Mouse (Mus musculus) gastrocnemius, postnatal 25 days (tissue): ENCODE results near the gene Abhd13. TPM values are rescaled to one million over a fixed set of nuclear protein-coding genes. Genes with fewer than 3 reads are reported as not detected.

Experiments used
- DNase-seq: peaks from one replicate; pipeline ENCODE4 v3.0.0; 2022
- long read RNA-seq, 2 experiments: library from polyadenylated mRNA; stranded (forward); transcript quantifications; one replicate each; pipeline ENCODE4 v2.0.0; 2021
- total RNA-seq, 2 experiments: library from RNA; stranded (reverse); gene quantifications; 1 replicate in 1 of 2; 2 replicates in 1 of 2; pipeline ENCODE4 v1.2.3; 2021

Abhd13 gene
- 1 to 10 TPM; 7.9 to 8.1 TPM for total RNA-seq
- long read RNA-seq, experiment 1, full-length matches to known transcripts: 6 of 6 reads
- long read RNA-seq, experiment 1, partial matches to known transcripts: 0 of 6 reads
- long read RNA-seq, experiment 1, other reads (novel, unspliced or antisense): 0 of 6 reads
- long read RNA-seq, experiment 2, full-length matches to known transcripts: 10 of 11 reads
- long read RNA-seq, experiment 2, partial matches to known transcripts: 0 of 11 reads
- long read RNA-seq, experiment 2, other reads (novel, unspliced or antisense): 1 of 11 reads

DNA sequence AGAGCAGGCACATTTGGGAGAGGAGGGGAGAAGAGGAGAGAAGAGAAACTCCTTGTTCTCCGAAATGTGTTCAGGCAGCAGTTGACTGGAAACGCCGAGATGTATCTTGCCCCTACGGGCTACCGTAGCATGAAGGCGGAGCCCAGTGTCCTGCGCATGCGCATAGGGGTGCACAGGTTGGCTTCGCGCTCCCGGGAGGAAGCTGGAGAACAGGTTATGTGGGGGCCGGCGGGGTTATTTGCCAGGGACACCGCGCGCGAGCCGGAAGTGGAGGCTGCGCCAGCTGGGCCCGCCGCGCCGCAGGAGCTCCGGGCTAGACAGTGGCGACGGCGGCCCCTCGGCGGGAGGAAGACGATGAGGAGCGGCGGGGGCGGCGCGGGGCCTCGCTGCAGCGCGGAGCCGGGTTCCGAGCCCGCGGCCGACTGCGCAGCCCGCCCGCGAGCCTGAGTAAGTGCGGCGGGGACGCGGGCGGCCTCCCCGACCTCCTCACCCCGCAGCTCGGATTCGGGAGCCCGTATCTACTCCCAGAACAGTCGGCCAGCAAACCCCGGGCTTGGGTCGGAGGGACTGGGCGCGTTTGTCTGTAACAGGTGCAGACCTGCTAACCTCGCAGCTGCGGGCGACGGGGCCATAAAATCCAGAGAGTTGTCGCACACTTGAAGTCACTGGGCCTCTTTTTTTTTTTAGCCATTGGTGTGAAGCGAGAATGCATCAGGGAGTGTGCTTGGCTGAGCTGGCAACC is at the start of gene Abhd13, which contains the start of gene Lig4:
Gene Abhd13, plus strand, starts transcription at position 135 of the 742 bp plus-strand sequence.
Gene Lig4, minus strand, starts transcription at position 114 of the 742 bp plus-strand sequence.
- peak; percentile 96 for DNase-seq

DNA sequence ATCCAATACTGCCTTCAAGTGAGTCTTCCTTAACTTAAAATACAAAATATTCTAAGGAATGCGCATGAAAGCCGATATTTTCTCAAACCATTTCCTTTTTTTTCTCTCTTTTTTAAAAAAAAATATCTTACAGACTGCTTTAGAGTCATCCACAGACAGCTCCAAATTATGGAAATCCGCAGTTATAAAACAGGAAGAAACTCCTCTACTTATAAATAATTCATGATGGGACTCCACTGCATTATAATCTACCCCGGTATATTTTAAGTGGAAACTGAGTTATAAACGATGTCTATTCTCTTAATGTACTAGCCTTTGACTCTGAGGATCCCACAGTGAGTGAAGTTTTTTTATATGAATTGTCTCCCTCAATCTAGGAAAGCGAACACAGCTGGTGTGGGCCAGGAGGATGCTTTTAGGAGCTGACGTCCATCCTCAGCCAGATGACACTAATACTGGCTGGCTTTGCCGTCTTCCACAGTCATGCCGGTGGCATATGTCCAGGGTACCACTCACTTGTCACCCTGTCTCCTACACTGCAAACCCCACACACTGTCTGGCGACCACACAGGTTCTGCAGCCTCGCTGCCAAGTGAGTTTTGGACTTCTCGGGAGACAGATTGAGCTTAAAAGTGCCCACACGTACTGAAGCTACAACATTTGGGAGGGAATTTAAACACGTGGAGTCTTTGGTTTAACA is 47.6 kb upstream of the Abhd13 start:
- DNase-seq: no peak

DNA sequence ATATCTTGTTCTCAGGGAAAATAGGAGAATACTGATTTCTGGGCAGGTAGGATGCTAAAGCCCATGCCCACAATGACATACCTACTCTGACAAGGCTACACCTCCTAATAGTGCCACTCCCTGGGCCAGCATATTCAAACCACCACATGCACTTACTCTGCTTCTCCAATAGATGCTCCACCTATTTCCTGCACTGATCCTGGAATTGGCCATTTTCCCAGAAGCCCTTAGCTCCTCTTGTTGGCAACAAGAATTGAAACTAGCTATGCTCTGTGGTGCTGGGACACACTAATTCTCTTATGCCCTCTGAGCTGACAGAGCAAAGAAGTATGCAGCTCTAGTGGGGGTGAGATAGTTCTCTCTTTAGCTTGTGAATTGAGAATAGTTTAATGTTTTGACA is 44.8 kb upstream of the Abhd13 start:
- no peak for DNase-seq

DNA sequence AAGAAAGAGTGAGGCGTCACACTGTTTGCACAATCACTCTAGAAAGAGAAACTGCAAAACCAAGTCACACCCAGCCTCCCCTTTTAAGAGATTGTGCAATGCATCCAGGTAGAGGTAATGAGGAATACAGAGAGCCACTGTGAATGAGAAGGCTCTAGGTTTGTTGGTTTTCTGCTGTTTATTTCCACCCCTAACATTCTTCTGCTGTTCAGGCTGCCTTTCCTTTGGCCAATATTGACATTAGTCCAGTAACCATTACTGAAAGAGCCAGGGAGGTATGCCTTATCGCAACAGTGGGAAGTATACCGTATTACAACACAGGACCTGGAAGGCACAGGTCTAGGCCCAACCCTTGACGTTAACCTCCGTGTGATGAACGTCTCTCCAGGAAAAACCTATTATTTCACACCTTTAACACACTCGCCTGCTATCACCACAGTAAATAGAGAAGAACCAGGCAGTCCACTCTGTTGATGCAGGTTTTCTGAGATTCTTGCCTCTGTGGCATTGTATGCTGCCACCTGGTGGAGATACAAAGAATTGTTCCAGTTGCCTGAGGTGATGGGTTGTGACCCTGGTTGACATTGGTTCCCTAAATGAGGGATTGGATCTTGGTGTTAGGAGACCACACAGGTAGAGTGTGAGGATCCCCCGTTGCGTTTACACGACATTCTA is 42.5 kb upstream of the Abhd13 start:
- DNase-seq: no peak

DNA sequence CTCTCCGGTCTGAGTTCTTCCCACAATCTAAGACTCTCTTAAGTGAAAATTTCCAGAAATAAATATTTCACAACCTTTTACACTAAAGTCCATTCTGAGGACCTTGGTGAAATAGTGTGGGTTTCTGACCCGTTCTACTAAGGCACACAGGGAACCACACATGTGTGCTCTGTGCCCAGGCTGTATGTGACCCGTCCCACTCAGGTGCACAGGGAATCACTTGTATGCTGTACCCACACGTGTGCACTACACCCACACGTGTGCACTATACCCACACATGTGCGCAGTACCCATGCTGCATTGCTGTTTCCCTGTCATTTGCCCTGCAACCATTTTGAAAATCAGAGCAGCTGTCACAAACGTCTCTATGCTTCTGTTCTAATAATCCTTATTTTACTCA is 41.9 kb upstream of the Abhd13 start:
- DNase-seq: no peak

DNA sequence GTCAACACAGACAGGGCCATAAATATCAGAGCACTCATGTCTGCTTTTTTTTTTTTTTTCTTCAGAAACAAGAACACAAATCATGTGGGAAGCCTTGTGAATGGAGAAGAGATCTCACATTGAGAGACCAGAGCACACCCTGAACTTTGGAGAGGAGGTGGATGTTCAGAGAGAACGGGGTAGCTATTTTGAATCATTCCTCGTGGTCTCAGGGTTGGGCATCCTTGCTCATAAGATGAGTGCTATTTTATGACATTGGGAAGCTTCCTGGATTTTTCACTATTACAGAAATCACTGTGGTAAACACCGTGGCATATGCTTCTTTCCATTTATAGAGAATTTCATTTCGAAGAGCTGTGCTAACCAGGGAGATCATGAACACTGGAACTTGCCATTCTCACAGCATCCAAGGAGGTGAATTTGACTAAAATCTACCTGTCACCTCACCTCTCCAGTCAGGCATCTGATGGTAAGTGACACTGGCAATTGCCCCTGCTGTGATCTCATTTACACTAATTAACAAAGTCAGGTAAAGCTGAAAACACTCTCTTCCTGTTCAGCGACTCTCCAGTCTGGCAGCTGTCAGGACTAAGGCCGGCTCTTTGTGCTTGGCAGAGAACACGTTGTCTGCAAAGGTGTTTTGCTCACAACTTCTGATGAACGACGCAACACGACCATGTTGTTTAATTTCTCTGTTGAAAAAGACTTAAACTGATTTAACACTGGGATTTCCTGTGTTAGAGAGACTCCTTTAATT is 28.2 kb upstream of the Abhd13 start:
- no peak for DNase-seq

DNA sequence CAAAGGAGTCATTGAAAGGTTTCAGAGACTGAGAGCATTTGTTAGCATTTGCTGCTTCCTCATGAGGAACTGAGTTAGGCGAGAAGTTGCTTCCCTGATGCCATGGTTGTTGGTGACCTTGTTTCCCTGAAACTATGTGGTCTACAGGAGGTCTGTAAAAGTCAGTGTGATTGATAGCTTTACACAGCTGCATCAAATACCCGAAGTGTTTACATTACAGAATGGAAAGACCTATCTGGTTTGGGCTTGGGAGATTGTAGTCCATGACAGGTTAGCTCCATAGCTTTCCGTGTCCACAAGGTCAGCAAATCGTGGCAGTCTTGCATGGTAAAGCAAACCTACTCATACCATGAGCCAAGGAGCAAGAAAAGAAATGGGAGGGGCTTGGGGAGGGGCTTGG is 19.2 kb upstream of the Abhd13 start:
- no peak for DNase-seq

DNA sequence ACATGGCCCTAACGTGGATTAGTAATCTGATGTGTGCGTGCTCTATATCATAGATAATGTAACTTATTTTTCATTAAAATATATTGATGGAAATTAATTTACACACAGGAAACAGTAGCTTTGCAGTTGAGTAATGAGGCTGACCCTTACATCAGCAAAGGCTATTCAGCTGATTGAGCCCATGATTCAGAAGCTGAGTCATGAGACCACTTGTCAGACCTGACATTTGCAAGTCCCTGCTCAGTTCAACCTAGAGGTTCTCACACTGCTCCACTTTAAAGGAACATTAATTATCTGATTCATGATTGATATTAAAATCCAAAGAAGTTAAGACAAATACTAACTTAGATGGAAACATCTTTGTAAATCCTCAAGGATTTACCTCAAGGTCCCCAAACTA is 17.6 kb upstream of the Abhd13 start:
- DNase-seq: no peak

DNA sequence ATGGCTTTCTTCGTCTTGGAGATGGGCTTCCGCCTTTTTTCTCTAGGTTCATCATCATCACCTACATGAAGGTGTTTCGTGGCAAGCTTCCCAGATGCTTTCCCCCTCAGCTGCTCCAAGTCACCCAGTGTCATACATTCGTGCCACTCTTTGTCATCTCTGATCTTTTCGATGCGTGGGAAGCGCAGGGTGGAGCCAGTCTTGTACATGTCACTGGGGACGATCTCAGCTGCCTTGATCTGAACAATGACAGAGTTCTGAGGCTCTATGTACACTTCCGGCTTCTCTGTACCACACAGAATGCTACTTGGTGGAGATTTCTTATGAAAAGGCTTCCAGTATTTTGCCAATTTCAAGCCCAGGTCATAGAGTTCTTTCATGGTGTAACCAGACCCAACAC is 5.6 kb upstream of the Abhd13 start:
- no peak for DNase-seq

DNA sequence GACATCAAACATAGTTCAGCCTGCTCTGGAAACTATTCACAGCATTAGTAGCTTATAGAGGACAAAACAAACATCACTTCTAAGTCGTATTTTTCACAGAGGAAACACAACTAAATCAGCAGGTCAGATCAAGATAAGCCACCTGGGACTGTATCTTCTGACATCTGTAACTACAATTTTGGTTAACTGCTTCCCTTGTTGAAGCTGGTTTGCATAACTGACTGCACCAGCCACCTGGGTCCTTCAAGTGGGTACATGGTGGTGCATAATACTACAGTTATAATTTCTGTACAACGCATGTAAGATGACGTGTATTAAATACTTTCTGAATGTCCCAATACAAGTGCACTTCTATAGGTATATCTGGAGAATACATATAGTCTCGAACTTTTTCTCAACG is 2.2 kb upstream of the Abhd13 start:
- no peak for DNase-seq

DNA sequence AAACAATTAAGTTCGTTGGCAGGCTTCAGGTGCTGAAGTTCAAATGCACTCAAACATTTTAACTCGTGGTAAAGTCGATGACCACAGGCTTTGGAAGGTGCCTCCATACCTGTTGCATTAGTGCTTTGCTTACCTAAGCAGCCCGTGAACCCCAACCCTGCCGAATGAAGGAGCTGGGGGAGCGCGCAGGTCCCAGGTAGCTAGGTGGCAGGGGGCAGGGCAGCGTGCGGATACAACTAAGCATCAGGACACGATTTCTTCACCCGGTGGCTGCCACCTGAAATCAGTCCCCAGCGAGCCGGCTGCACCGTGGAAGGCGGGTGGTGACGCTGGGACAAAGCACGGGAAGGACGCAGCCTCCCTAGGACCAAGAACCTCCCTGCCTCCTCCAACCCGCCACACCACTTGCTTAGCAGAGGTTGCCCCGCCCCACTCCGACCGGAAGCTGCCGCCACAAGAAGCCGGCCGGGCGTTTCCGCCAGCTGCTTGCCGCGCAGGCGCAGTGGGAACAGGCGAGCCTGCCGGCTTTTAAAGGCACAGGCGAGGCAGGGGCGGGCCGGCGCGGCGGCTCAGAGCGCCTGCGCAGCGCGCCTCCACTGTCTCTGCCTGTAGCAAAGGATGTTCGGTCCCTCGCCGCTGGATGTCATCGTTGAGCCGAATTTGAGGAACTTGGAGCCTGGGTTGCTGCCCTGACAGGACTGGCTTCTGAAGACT is 1.5 kb upstream of the Abhd13 start:
- peak; percentile 99 for DNase-seq

DNA sequence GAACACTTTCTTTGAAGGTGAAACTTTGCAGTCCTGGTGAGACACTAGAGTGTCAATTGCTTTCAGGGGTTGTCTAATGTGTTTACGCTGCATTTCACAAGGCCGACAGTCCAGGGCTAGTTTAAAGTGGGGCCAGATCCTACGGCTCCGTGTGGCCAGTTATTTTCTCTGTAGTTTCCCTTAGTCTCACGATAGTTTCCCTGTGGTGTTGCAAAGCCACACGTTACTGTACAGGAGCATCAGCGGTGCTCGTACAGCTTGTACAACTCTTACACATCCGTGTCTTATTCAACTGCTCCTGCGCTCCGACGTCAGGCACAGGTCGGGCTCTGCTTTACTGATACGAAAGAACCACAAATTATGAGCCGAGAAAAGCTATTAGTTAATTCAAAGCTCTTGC is 491 bp upstream of the Abhd13 start:
- DNase-seq: no peak

DNA sequence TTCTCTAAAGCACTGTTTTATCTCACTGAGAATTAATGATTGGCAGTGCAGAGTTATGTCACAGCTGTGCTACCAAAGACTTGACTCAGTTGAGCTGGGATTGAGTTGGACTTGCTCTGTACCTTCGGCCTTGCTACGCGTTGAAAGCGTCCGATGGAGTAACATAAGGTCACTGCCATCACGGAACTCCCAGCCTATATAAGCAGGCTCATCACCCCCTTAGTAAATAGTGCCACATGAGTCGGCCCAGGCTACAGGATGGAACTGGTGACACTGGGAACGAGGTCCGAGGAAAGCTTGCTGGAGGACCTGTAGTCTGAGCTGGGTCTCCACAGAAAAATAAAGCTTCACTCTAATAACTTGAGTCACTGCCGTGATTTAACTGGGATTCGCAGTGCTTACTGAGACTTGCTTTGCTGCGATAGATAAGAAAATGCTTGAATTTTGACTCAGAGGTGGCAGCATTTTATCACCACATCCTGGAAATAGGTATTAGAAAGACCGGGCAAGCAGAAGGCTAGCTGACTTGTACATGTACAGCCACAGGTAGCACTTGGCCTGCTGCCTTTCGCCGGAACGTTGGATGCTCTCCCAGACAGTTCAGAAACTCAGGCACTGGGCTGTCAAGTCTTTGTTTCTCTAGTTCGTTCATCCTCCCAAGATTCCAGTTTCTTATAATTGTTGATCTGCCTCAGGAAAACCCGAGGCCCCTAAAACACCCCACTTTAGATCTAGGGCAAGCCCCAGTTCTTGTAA is 1.1 kb downstream of the Abhd13 start:
- DNase-seq: no peak

DNA sequence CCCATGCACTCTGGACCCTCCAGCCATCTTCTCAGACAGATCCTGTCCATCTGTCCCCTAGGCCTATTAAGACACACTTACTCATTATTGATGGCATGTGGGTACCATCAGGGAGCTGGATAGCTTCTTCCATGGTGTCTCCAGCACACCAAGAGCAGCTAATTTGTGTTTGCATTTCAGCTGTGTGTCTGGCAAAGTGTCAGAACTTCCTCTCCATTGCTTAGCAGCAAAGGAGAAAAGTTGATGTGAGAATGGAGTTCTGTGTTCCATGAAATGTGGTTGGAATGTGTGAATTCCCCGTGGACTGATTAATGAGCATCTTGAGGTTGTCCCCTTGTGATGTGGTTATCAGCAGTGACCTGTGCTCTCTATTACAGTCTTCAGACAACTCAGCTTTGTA is 2.2 kb downstream of the Abhd13 start:
- no peak for DNase-seq

DNA sequence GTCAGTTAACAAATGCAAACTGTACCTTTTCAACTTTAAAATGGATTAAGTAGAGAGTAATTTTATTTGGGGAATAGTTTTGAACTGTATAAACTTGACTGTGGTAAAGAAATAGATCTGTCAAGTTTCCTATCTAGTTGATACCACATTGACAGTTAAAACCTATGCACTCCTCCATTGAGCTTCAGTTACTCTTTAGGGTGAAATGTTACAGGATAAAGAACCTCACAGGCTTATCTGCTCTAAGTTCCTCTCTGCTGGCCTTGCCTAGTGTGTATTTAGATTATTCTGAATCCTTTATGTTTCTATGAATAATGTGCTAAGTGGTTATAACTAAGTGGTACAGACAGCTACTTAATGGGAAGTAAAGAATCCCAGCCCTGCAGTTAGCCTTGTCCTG is 2.7 kb downstream of the Abhd13 start:
- DNase-seq: no peak

DNA sequence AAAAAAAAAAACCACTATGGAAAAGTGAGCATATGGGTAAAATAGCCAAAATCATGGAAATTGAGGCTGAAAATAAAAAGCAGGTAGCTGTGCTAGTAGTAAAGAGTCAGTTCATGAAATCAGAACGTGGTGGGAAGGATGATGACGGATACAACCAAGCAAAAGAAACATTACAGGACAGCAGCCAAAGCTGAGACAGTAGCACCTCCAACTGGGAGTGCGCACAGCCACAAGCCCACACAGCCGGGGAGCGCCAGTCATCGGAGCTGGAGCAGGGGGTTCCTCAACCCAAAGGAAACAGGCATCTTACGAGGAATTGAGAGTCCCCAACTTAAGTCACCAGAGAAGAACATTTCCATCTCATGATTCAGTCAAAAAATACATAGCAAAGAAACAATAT is 26.6 kb downstream of the Abhd13 start:
- no peak for DNase-seq

DNA sequence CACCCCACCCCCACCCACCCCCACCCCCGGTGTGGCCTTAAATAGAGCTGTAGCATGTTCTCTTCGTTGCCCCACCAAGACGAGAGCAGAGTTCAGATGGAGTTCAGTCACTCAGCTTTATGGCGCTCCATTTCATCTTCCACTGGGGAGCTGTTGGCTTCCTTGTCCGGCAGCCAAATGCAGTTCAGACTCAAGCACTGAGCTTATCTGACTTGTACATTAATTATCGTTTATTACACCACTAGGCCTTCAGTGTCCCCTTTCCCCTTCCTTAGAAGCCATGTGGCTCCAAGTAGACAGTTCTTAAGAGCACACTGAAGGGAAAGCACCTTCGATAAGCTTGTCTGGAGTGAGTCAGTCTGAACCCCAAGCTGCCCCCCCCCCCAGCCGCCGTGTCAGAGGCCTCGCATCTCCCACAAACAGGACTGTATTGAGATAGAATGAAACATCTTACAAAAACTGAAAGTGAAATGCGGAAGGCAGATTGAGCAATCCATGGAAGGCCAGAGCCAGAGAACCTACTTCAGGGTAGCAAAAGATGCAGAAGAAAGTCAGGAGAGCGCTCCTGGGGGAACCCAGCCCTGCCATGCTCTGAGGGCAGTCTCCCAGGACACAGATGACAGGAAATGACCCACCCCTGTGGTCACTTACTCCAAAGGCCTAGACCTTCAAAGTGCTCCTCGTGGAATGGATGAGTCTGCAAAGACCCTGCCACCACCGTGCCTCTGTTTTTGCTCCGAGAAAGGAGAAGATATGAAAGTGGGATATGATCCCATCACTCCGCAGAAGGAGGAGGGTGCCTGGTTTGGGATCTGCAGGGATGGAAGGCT is 28.9 kb downstream of the Abhd13 start, which contains the start of gene Tnfsf13b:
Gene Tnfsf13b, plus strand, starts transcription at position 312 of the 830 bp plus-strand sequence.
- DNase-seq: no peak

DNA sequence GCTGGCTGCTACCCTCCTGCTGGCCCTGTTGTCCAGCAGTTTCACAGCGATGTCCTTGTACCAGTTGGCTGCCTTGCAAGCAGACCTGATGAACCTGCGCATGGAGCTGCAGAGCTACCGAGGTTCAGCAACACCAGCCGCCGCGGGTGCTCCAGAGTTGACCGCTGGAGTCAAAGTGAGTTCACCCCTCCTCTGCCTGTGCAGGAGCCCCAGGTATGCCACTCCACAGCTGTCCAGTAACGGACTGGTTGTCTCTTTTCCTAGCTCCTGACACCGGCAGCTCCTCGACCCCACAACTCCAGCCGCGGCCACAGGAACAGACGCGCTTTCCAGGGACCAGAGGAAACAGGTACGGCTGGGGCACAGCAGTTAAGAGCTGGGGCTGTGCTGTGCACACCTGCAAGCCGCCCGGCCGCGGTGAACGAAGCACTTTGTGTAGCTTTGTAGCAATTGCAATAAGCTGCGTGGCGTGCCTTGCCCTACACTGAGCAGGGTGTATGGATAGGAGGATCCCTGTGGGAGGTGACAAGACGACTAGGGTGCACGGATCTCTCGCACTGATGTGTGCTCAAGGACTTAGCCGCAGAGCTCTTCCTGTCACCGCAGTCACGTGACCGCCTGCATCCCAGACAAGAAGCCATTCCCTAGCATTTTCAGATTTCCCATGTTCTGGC is 29.6 kb downstream of the Abhd13 start:
- no peak for DNase-seq

DNA sequence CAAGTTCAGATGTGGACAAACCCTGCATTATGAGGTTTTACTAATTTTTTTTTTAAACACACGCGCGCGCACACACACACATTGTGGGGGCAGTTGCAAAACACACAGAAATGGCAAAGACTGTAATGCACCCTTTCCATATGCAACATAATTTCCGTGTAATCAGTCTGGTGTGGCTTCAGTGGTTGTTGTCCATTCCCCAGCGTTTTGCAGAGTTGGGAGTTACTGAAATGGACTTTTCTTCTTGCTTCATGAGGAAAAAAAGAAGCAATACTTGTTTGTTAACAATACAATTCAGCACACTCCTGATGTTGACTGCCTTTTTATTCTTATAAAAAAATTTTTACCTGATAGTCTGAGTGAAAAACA is 30.1 kb downstream of the Abhd13 start:
- DNase-seq: no peak
